Mouse (Mus musculus) splenic B cell, adult 2 months (primary cell): ENCODE data around the gene Retnlg.

ENCODE experiments used
- DNase-seq: peaks from one replicate; pipeline ENCODE4 v3.0.0-alpha.2; 2011; ENCODE audit warnings: low read depth, low spot score
- H3K27me3 ChIP-seq: 2 replicates; pipeline ENCODE4 v1.6.1; 2012; ENCODE audit warnings: mild to moderate bottlenecking, low read length, moderate library complexity, mixed read lengths; ENCODE audit not compliant: control insufficient read depth, poor library complexity, insufficient read depth, severe bottlenecking
- H3K36me3 ChIP-seq: 2 replicates; pipeline ENCODE4 v1.6.1; 2012; ENCODE audit warnings: mild to moderate bottlenecking, low read length, moderate library complexity, mixed read lengths; ENCODE audit not compliant: control insufficient read depth, poor library complexity, insufficient read depth, severe bottlenecking

Gene Retnlg

DNA sequence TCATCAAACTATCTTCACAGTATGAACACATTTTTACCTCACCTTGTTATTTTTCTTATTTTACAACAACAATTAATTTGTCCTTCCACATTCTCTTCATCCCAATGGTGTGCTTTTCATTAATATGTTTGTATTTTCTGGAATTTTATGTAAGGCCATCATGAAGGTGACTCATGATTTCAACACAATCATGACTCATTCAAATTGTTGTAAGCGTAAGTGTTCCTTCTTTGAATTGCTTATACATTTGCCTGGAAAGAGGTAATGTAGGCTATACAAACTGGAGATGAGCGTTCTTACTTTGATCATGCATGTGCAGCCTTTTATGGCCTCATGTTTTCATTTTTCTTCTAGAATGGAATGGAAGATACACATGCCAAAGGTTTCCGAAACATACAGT is 40.8 kb downstream of the Retnlg start:
- no peaks in the 10 kb centered on the region for H3K36me3 ChIP-seq
- H3K27me3 ChIP-seq: no peaks in the 10 kb centered on the region
- DNase-seq: no peak

DNA sequence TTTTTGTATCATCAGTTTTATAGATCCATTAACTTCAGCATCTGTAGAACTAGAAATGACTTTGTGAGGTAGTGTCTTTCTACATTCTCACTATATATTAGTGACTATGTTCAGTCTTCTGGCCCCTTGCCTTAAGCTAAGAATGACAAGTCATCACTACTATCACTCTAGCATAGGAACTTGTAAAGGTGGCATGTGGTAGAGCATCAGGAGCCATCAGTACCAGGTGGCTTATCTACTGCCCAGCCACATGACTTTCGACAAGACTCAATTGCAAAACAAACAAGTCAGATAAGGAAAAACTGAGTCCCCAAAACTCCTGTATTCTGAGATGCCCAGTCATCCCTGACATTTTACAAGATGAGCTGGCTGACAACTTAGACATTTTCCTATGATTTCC is 51.3 kb downstream of the Retnlg start:
- H3K36me3 ChIP-seq: 0 out of 2 replicates have a peak, but pooled peaks cover 8% of the 10 kb centered on the region
- no peak for DNase-seq

More for the DNA sequence above, 51.3 kb downstream of the Retnlg start:
- no peaks in the 10 kb centered on the region for H3K27me3 ChIP-seq
